Mouse (Mus musculus): ENCODE data around the gene Sla2. TPM values are rescaled to one million over a fixed set of nuclear protein-coding genes. Genes with fewer than 3 reads are reported as not detected.

Sla2 gene
- total and polyA plus RNA-seq, 3 experiments = 0.33 TPM; not detected in 2

- TF ChIP-seq EP300 (IDR thresholded peaks at IDR 0.05; ENCODE audit: insufficient read depth, low read depth, low read length) (no peak), CTCF (IDR thresholded peaks at IDR 0.05) (no peak), POLR2A (IDR thresholded peaks at IDR 0.05; ENCODE audit: insufficient read depth, low read depth, low read length) (no peak)
- Histone ChIP-seq H3K36me3 (ENCODE audit: control insufficient read depth, insufficient read depth, low read length) (no peaks in the 10 kb centered on the region), H3K27ac (no peak overlapping the region), H3K4me3 (no peak overlapping the region), H3K27me3 (ENCODE audit: control insufficient read depth, insufficient read depth, low read length) (no peaks in the 10 kb centered on the region), H3K9ac (ENCODE audit: low read depth, low read length) (no peak overlapping the region), H3K79me2 (replicated peaks; ENCODE audit: control insufficient read depth, insufficient read depth, low read length) (no peaks in the 10 kb centered on the region), H3K4me1 (ENCODE audit: control insufficient read depth, insufficient read depth, low read length) (no peaks in the 10 kb centered on the region)
- DNase-seq = peak in 1 of 2 experiments; percentile 34
- 36% methylated on average over 9 of the region's 9 CpGs for WGBS
- intact Hi-C loops (cut with DNase I) = no loop called here
Observed at GRCm38 (mm10) chr2:156877726-156878125, 9.3 kb downstream of the Sla2 start.

GRCm38 (mm10) chr2:156874760-156875510 is 12.1 kb downstream of the Sla2 start:
- H3K9ac ChIP-seq (ENCODE audit: low read depth, low read length) = no peak overlapping the region
- H3K4me1 ChIP-seq (ENCODE audit: control insufficient read depth, insufficient read depth, low read length) = peaks cover 6% of the 10 kb centered on the region
- no peaks in the 10 kb centered on the region for H3K27me3 ChIP-seq (ENCODE audit: control insufficient read depth, insufficient read depth, low read length)
- H3K27ac ChIP-seq = no peak overlapping the region
- no peak overlapping the region for H3K4me3 ChIP-seq
- intact Hi-C loops (cut with DNase I) = loop anchor here (5.0 kb wide), 1 partner anchor 122 kb away; no protein-coding TSS in a partner anchor
- no peak for DNase-seq
- TF ChIP-seq POLR2A (IDR thresholded peaks at IDR 0.05; ENCODE audit: insufficient read depth, low read depth, low read length) = no peak
- TF ChIP-seq EP300 (IDR thresholded peaks at IDR 0.05; ENCODE audit: insufficient read depth, low read depth, low read length) = no peak
- TF ChIP-seq CTCF (IDR thresholded peaks at IDR 0.05) = no peak
- no peaks in the 10 kb centered on the region for H3K79me2 ChIP-seq (replicated peaks; ENCODE audit: control insufficient read depth, insufficient read depth, low read length)
- H3K36me3 ChIP-seq (ENCODE audit: control insufficient read depth, insufficient read depth, low read length) = peaks cover 2% of the 10 kb centered on the region
- WGBS = 91% methylated on average over 4 of the region's 4 CpGs

GRCm38 (mm10) chr2:156874047-156874759 is 12.8 kb downstream of the Sla2 start:
- Histone ChIP-seq H3K9ac (ENCODE audit: low read depth, low read length) (no peak overlapping the region), H3K79me2 (replicated peaks; ENCODE audit: control insufficient read depth, insufficient read depth, low read length) (no peaks in the 10 kb centered on the region), H3K4me3 (no peak overlapping the region), H3K36me3 (ENCODE audit: control insufficient read depth, insufficient read depth, low read length) (peaks cover 5% of the 10 kb centered on the region), H3K27ac (no peak overlapping the region), H3K4me1 (ENCODE audit: control insufficient read depth, insufficient read depth, low read length) (peaks cover 7% of the 10 kb centered on the region), H3K27me3 (ENCODE audit: control insufficient read depth, insufficient read depth, low read length) (no peaks in the 10 kb centered on the region)
- TF ChIP-seq EP300 (IDR thresholded peaks at IDR 0.05; ENCODE audit: insufficient read depth, low read depth, low read length) (no peak), POLR2A (IDR thresholded peaks at IDR 0.05; ENCODE audit: insufficient read depth, low read depth, low read length) (no peak)
- no peak for DNase-seq
- intact Hi-C loops (cut with DNase I) = loop anchor here (5.0 kb wide), 1 partner anchor 123 kb away; no protein-coding TSS in a partner anchor
- WGBS = 79% methylated on average over 8 of the region's 8 CpGs

GRCm38 (mm10) chr2:156873629-156874028 is 13.4 kb downstream of the Sla2 start:
- intact Hi-C loops (cut with DNase I) = loop anchor here (1.0 to 5.0 kb wide), 3 partner anchors 124 to 221 kb away; partner anchors contain the start of gene Soga1
- WGBS = 15% methylated on average over 5 of the region's 5 CpGs
- Histone ChIP-seq H3K79me2 (replicated peaks; ENCODE audit: control insufficient read depth, insufficient read depth, low read length) (no peaks in the 10 kb centered on the region), H3K4me3 (no peak overlapping the region), H3K9ac (ENCODE audit: low read depth, low read length) (no peak overlapping the region), H3K27me3 (ENCODE audit: control insufficient read depth, insufficient read depth, low read length) (no peaks in the 10 kb centered on the region), H3K27ac (no peak overlapping the region), H3K4me1 (ENCODE audit: control insufficient read depth, insufficient read depth, low read length) (peaks cover 9% of the 10 kb centered on the region), H3K36me3 (ENCODE audit: control insufficient read depth, insufficient read depth, low read length) (peaks cover 5% of the 10 kb centered on the region)
- DNase-seq = peak in 1 of 2 experiments; percentile 37
- no peak for TF ChIP-seq POLR2A (IDR thresholded peaks at IDR 0.05; ENCODE audit: insufficient read depth, low read depth, low read length)
- TF ChIP-seq CTCF (IDR thresholded peaks at IDR 0.05) = peak; percentile 81
- TF ChIP-seq EP300 (IDR thresholded peaks at IDR 0.05; ENCODE audit: insufficient read depth, low read depth, low read length) = no peak

- peak; percentile 48 to 59 for DNase-seq
- Histone ChIP-seq H3K27me3 (ENCODE audit: control insufficient read depth, insufficient read depth, low read length) (no peaks in the 10 kb centered on the region), H3K36me3 (ENCODE audit: control insufficient read depth, insufficient read depth, low read length) (peaks cover 5% of the 10 kb centered on the region), H3K79me2 (replicated peaks; ENCODE audit: control insufficient read depth, insufficient read depth, low read length) (peaks cover 2% of the 10 kb centered on the region; the same call in 1 of the 2 replicates), H3K27ac (no peak overlapping the region), H3K4me1 (ENCODE audit: control insufficient read depth, insufficient read depth, low read length) (peaks cover 9% of the 10 kb centered on the region), H3K9ac (ENCODE audit: low read depth, low read length) (no peak overlapping the region), H3K4me3 (no peak overlapping the region)
- 11% methylated on average over 6 of the region's 6 CpGs for WGBS
- no peak for TF ChIP-seq EP300 (IDR thresholded peaks at IDR 0.05; ENCODE audit: insufficient read depth, low read depth, low read length)
- TF ChIP-seq POLR2A (IDR thresholded peaks at IDR 0.05; ENCODE audit: insufficient read depth, low read depth, low read length) = no peak
- TF ChIP-seq CTCF (IDR thresholded peaks at IDR 0.05) = no peak
- intact Hi-C loops (cut with DNase I) = loop anchor here (5.0 kb wide), 1 partner anchor 127 kb away; no protein-coding TSS in a partner anchor
Observed at GRCm38 (mm10) chr2:156870519-156870918, 16.5 kb downstream of the Sla2 start.

All from heart, adult 2 months (tissue).